Mouse (Mus musculus) CH12.LX (cell line): ENCODE data around the gene Lrrc42. TPM values are rescaled to one million over a fixed set of nuclear protein-coding genes. Genes with fewer than 3 reads are reported as not detected.

Experiments
- DNase-seq: peaks from one replicate; pipeline ENCODE4 v3.0.0-alpha.2; 2013; ENCODE audit errors: extremely low read depth
- H3K27ac ChIP-seq: 2 replicates; pipeline ENCODE4 v1.5.1; 2012; ENCODE audit warnings: low read depth, mild to moderate bottlenecking, control low read depth, moderate library complexity; ENCODE audit not compliant: insufficient read depth
- H3K27me3 ChIP-seq: replicated peaks from 2 replicates; pipeline ENCODE3; 2012; ENCODE audit warnings: inconsistent platforms
- H3K36me3 ChIP-seq, 2 experiments: replicated peaks in 1 of 2; 2 replicates each; pipeline versions ENCODE3 to v1.6.1; 2012; ENCODE audit warnings: inconsistent platforms in 1 of 2, low read length in 1 of 2, mild to moderate bottlenecking in 1 of 2, mixed read lengths in 1 of 2, moderate library complexity in 1 of 2; ENCODE audit not compliant: control insufficient read depth in 1 of 2, insufficient read depth in 1 of 2
- H3K4me1 ChIP-seq, 2 experiments: 2 replicates each; pipeline ENCODE4 v1.6.1; 2012; ENCODE audit warnings: inconsistent platforms in 1 of 2, moderate library complexity in 1 of 2; ENCODE audit not compliant: insufficient read depth in 2 of 2, control insufficient read depth in 1 of 2
- H3K4me2 ChIP-seq: 2 replicates; pipeline ENCODE4 v1.6.1; 2012; ENCODE audit warnings: low read depth, mild to moderate bottlenecking, control low read depth; ENCODE audit not compliant: poor library complexity, insufficient read depth, severe bottlenecking
- H3K4me3 ChIP-seq, 3 experiments: fragments of 150-350 bp in 1 of 3; sonication (generic) in 1 of 3; replicated peaks in 1 of 3; 2 replicates each; pipeline versions ENCODE3 to v1.5.1; 2011 to 2012; ENCODE audit warnings: low read depth in 2 of 3, low read length in 2 of 3, mild to moderate bottlenecking in 2 of 3, moderate library complexity in 2 of 3, control low read depth in 1 of 3, improper control_type of control experiment in 1 of 3, inconsistent platforms in 1 of 3, mixed read lengths in 1 of 3; ENCODE audit not compliant: poor library complexity in 1 of 3
- H3K79me2 ChIP-seq: replicated peaks from 2 replicates; pipeline ENCODE4 v1.6.1; 2012; ENCODE audit warnings: mild to moderate bottlenecking, moderate library complexity; ENCODE audit not compliant: control insufficient read depth, poor library complexity, insufficient read depth, severe bottlenecking; ENCODE audit errors: extremely low read depth
- H3K9ac ChIP-seq: 2 replicates; pipeline ENCODE4 v1.6.1; 2012; ENCODE audit warnings: low read depth, mild to moderate bottlenecking, control low read depth, moderate library complexity; ENCODE audit not compliant: insufficient read depth
- H3K9me3 ChIP-seq: replicated peaks from 2 replicates; pipeline ENCODE3; 2012; ENCODE audit warnings: low read length, inconsistent platforms, mixed read lengths
- CHD1 ChIP-seq: IDR thresholded peaks from 2 replicates; pipeline ENCODE4 v1.6.1; 2012; ENCODE audit warnings: low read depth, low read length, improper control_type of control experiment, inconsistent platforms
- CHD2 ChIP-seq: IDR thresholded peaks from 2 replicates; pipeline ENCODE4 v1.6.1; 2011; ENCODE audit warnings: low read length, improper control_type of control experiment
- CTCF ChIP-seq, 2 experiments: IDR thresholded peaks in 1 of 2; conservative IDR thresholded peaks in 1 of 2; 2 replicates each; pipeline ENCODE4 v1.5.1; 2011 to 2012; ENCODE audit warnings: low read depth in 2 of 2, low read length in 2 of 2, improper control_type of control experiment in 1 of 2, inconsistent platforms in 1 of 2, mild to moderate bottlenecking in 1 of 2, moderate library complexity in 1 of 2
- E2F4 ChIP-seq: IDR thresholded peaks from 2 replicates; pipeline ENCODE4 v1.6.1; 2011; ENCODE audit warnings: low read depth, low read length, improper control_type of control experiment; ENCODE audit not compliant: insufficient replicate concordance
- ELF1 ChIP-seq: IDR thresholded peaks from 2 replicates; pipeline ENCODE4 v1.6.1; 2014; ENCODE audit warnings: low read depth, mild to moderate bottlenecking, inconsistent platforms, low read length, improper control_type of control experiment
- EP300 ChIP-seq: IDR thresholded peaks from 2 replicates; pipeline ENCODE4 v1.6.1; 2011; ENCODE audit warnings: low read length, improper control_type of control experiment
- ETS1 ChIP-seq: conservative IDR thresholded peaks from 2 replicates; pipeline ENCODE4 v1.6.1; 2012; ENCODE audit warnings: low read depth, mild to moderate bottlenecking, inconsistent platforms, low read length, improper control_type of control experiment, moderate library complexity
- HCFC1 ChIP-seq: IDR thresholded peaks from 2 replicates; pipeline ENCODE4 v1.6.1; 2012; ENCODE audit warnings: low read depth, mild to moderate bottlenecking, inconsistent platforms, low read length, improper control_type of control experiment
- IRF4 ChIP-seq: IDR thresholded peaks from 2 replicates; pipeline ENCODE4 v1.6.1; 2014; ENCODE audit warnings: low read depth, mild to moderate bottlenecking, inconsistent platforms, low read length, improper control_type of control experiment
- JUN ChIP-seq: IDR thresholded peaks from 2 replicates; pipeline ENCODE4 v1.6.1; 2011; ENCODE audit warnings: low read depth, mild to moderate bottlenecking, low read length, improper control_type of control experiment, moderate library complexity; ENCODE audit not compliant: insufficient read depth
- JUND ChIP-seq: conservative IDR thresholded peaks from 2 replicates; pipeline ENCODE4 v1.6.1; 2011; ENCODE audit warnings: low read depth, low read length, improper control_type of control experiment
- KAT2A ChIP-seq: IDR thresholded peaks from 2 replicates; pipeline ENCODE4 v1.6.1; 2012; ENCODE audit warnings: low read length, improper control_type of control experiment, inconsistent platforms; ENCODE audit not compliant: insufficient replicate concordance
- MAX ChIP-seq: IDR thresholded peaks from 2 replicates; pipeline ENCODE4 v1.6.1; 2011; ENCODE audit warnings: low read length, improper control_type of control experiment
- MEF2A ChIP-seq: IDR thresholded peaks from 2 replicates; pipeline ENCODE4 v1.6.1; 2014; ENCODE audit warnings: low read depth, mild to moderate bottlenecking, inconsistent platforms, low read length, improper control_type of control experiment, borderline replicate concordance
- MXI1 ChIP-seq: IDR thresholded peaks from 2 replicates; pipeline ENCODE4 v1.6.1; 2011; ENCODE audit warnings: mild to moderate bottlenecking, low read depth, low read length, improper control_type of control experiment
- MYC ChIP-seq: IDR thresholded peaks from 2 replicates; pipeline ENCODE4 v1.6.1; 2011; ENCODE audit warnings: low read depth, mild to moderate bottlenecking, improper control_type of control experiment, low read length
- NELFE ChIP-seq: IDR thresholded peaks from 2 replicates; pipeline ENCODE4 v1.6.1; 2011; ENCODE audit warnings: low read depth, low read length, improper control_type of control experiment
- NRF1 ChIP-seq: IDR thresholded peaks from 2 replicates; pipeline ENCODE4 v1.6.1; 2014; ENCODE audit warnings: low read depth, mild to moderate bottlenecking, inconsistent platforms, low read length, improper control_type of control experiment, moderate library complexity
- POLR2A ChIP-seq: IDR thresholded peaks from 2 replicates; pipeline ENCODE4 v1.6.1; 2011; ENCODE audit warnings: low read depth, mild to moderate bottlenecking, improper control_type of control experiment, low read length
- POLR2AphosphoS2 ChIP-seq: IDR thresholded peaks from 2 replicates; pipeline ENCODE4 v1.6.1; 2011; ENCODE audit warnings: low read depth, low read length, improper control_type of control experiment
- RCOR1 ChIP-seq: conservative IDR thresholded peaks from 2 replicates; pipeline ENCODE4 v1.6.1; 2012; ENCODE audit warnings: low read depth, mild to moderate bottlenecking, inconsistent platforms, low read length, improper control_type of control experiment
- SIN3A ChIP-seq: IDR thresholded peaks from 2 replicates; pipeline ENCODE4 v1.6.1; 2012; ENCODE audit warnings: low read length, improper control_type of control experiment, inconsistent platforms
- TBP ChIP-seq: conservative IDR thresholded peaks from 2 replicates; pipeline ENCODE4 v1.6.1; 2011; ENCODE audit warnings: low read depth, low read length, improper control_type of control experiment
- USF2 ChIP-seq: conservative IDR thresholded peaks from 2 replicates; pipeline ENCODE4 v1.6.1; 2011; ENCODE audit warnings: low read depth, low read length, improper control_type of control experiment
- ZC3H11A ChIP-seq: IDR thresholded peaks from 2 replicates; pipeline ENCODE4 v1.6.1; 2012; ENCODE audit warnings: low read depth, mild to moderate bottlenecking, inconsistent platforms, low read length, improper control_type of control experiment
- ZMIZ1 ChIP-seq: IDR thresholded peaks from 2 replicates; pipeline ENCODE4 v1.6.1; 2012; ENCODE audit warnings: low read depth, mild to moderate bottlenecking, inconsistent platforms, low read length, improper control_type of control experiment
- ZNF384 ChIP-seq: IDR thresholded peaks from 2 replicates; pipeline ENCODE4 v1.6.1; 2012; ENCODE audit warnings: low read depth, low read length, improper control_type of control experiment, inconsistent platforms
- dilution Hi-C: fragments of 300-500 bp; cut with MboI; formaldehyde crosslinking; loops from 2 replicates; pipeline ENCODE4 v1.14.3; 2020; ENCODE audit warnings: low sequenced_read_pairs; ENCODE audit not compliant: extremely low pct_unique_long_range_greater_than_20kb, extremely low pct_ligation_motif_present
- in situ Hi-C: fragments of 300-500 bp; cut with MboI; formaldehyde crosslinking; loops from 3 replicates; pipeline ENCODE4 v1.14.3; 2019; ENCODE audit warnings: low sequenced_read_pairs, low pct_ligation_motif_present, low pct_unique_long_range_greater_than_20kb, mixed read lengths
- polyA plus RNA-seq: library from polyadenylated mRNA; unstranded; fragments of >175 nt; gene quantifications from 2 replicates; pipeline ENCODE4 v1.2.1, GENCODE M21; 2012; ENCODE audit warnings: low read depth; ENCODE audit not compliant: insufficient read length
- total RNA-seq, 2 experiments: library from RNA; depleted of rRNA; stranded (reverse); fragments of 300-350 nt in 1 of 2; fragments of >200 nt in 1 of 2; gene quantifications; 2 replicates each; pipeline ENCODE4 v1.2.3; 2012 to 2014

The Lrrc42 gene
- total and polyA plus RNA-seq, 3 experiments = 13.0 to 48.2 (median 24.9) TPM

GRCm38 (mm10) chr4:107299779-107300340 is 46.5 kb upstream of the Lrrc42 start:
- no peaks in the 10 kb centered on the region for H3K9me3 ChIP-seq
- no peaks in the 10 kb centered on the region for H3K79me2 ChIP-seq
- H3K27me3 ChIP-seq = no peaks in the 10 kb centered on the region
- in situ Hi-C loops (no loop called here), dilution Hi-C loops (no loop called here)
- H3K4me2 ChIP-seq = no peak overlapping the region
- no peak overlapping the region for H3K27ac ChIP-seq
- no peaks in the 10 kb centered on the region for H3K36me3 ChIP-seq
- peaks cover 6 to 35% of the 10 kb centered on the region in 2 experiments; a peak in 3 of 4 replicates for H3K4me1 ChIP-seq
- H3K4me3 ChIP-seq = no peak overlapping the region
- no peak overlapping the region for H3K9ac ChIP-seq
- DNase-seq = no peak
- TF ChIP-seq IRF4 = no peak
- no peak for TF ChIP-seq RCOR1
- no peak for TF ChIP-seq MAX
- TF ChIP-seq ETS1 = no peak
- no peak for TF ChIP-seq SIN3A
- TF ChIP-seq JUND = no peak
- TF ChIP-seq ZMIZ1 = no peak
- TF ChIP-seq CHD2 = no peak
- no peak for TF ChIP-seq KAT2A
- no peak for TF ChIP-seq MYC
- no peak for TF ChIP-seq JUN
- no peak for TF ChIP-seq EP300
- no peak for TF ChIP-seq POLR2AphosphoS2
- no peak for TF ChIP-seq CTCF (conservative IDR thresholded peaks at IDR 0.05 in 1 of 2, IDR thresholded peaks at IDR 0.05 in 1 of 2; ENCODE audit: low read depth in 2 of 2, low read length in 2 of 2)
- TF ChIP-seq ZC3H11A = no peak
- no peak for TF ChIP-seq USF2
- TF ChIP-seq ELF1 = no peak
- TF ChIP-seq MXI1 = no peak
- no peak for TF ChIP-seq NRF1

- H3K4me3 ChIP-seq = no peak overlapping the region
- no peak overlapping the region for H3K4me2 ChIP-seq
- H3K4me1 ChIP-seq = peaks cover 9 to 36% of the 10 kb centered on the region in 2 experiments
- no peak for DNase-seq
- H3K9ac ChIP-seq = no peak overlapping the region
- no peak overlapping the region for H3K27ac ChIP-seq
- no peaks in the 10 kb centered on the region for H3K79me2 ChIP-seq
- H3K9me3 ChIP-seq = no peaks in the 10 kb centered on the region
- TF ChIP-seq MEF2A = no peak
- no peak for TF ChIP-seq TBP
- no peak for TF ChIP-seq CHD2
- TF ChIP-seq NELFE = no peak
- TF ChIP-seq MAX = no peak
- TF ChIP-seq E2F4 = no peak
- TF ChIP-seq POLR2A = no peak
- no peak for TF ChIP-seq CTCF (conservative IDR thresholded peaks at IDR 0.05 in 1 of 2, IDR thresholded peaks at IDR 0.05 in 1 of 2; ENCODE audit: low read depth in 2 of 2, low read length in 2 of 2)
- no peak for TF ChIP-seq POLR2AphosphoS2
- no peak for TF ChIP-seq ZC3H11A
- no peak for TF ChIP-seq USF2
- TF ChIP-seq ZNF384 = no peak
- no peak for TF ChIP-seq HCFC1
- TF ChIP-seq NRF1 = no peak
- TF ChIP-seq ETS1 = no peak
- TF ChIP-seq CHD1 = no peak
- TF ChIP-seq JUND = no peak
- no peaks in the 10 kb centered on the region for H3K36me3 ChIP-seq
- in situ Hi-C loops = no loop called here
- dilution Hi-C loops = no loop called here
- peaks cover 2% of the 10 kb centered on the region for H3K27me3 ChIP-seq
These were observed 44.8 kb upstream of the Lrrc42 start for GRCm38 (mm10) chr4:107298071-107298606.
